Mouse (Mus musculus): Measurements from ENCODE around the gene Lsm10. TPM values are rescaled to one million over a fixed set of nuclear protein-coding genes. Genes with fewer than 3 reads are reported as not detected.
A peak's percentile ranks its signal among the peaks of the same experiment; 100 is the strongest.

Lsm10 gene
- total RNA-seq (2018; cell fraction: chromatin; rRNA removed), result 10 to 100 TPM in 18 of 26 experiments, 1 to 10 TPM in 8; 5.1 to 20.2 (median 12.4) TPM
- 10 to 100 TPM; 38.7 to 55.8 (median 46.8) TPM for total RNA-seq (2018; cell fraction: cytosol; rRNA removed)
- 10 to 100 TPM; 13.9 to 38.0 (median 27.4) TPM for total RNA-seq (2018; cell fraction: nucleus; rRNA removed)
- 32.0 to 47.2 TPM (median 38.4 TPM) in 3 replicates for polyA plus RNA-seq (2018)

GRCm38 (mm10) chr4:126096464-126097111, at the start of gene Lsm10:
Gene Lsm10, plus strand, starts transcription at chr4:126096623.
- Histone ChIP-seq H3K4me3 (ENCODE audit: inconsistent target) (peak within 1 kb of the TSS; percentile 83), H3K79me2 (ENCODE audit: inconsistent target) (peaks cover 51% of the 10 kb centered on the region), H3K36me3 (ENCODE audit: inconsistent target) (peaks cover 7% of the 10 kb centered on the region; the same call in 1 of the 2 replicates), H3K27ac (peak within 1 kb of the TSS; percentile 73)
- WGBS (ENCODE audit: missing documents), result under 1% methylated on average over 36 of the region's 37 CpGs

DNA sequence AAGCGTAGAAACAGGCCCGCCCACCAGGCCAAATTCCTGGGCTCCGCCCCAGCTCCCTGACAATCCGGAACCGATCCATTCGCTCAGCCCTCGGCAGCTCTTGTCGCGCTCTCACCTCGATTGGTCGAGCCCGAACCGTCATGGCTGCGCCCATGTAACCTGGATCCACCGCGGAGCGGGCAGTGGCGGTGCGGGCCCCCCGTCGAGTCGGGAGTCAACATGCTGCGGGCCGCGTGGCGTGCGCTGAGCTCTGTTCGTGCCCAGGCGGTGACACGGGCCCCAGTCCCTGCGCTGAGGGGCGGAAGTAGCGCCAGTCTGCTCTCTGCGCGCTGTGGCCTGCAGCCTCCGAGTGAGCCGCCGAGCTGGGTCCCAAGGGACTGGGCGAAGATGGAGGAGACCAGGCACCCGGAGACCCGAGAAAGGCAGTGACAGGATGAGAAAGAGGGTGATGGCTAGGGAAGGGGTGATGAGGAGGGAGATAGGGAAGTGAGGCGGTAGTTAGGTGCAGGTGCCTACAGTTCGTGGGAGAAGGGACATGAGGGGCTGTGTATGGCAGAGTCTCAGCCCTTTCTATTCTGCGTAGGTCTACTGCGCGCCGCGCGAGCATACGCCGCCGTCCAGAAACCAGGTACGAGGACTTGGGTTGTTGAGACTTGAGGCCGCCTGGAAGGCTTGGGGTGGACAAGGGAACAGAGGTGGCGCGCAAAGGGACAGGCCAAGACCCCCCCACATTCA, 49.4 kb upstream of the Lsm10 start, which contains the start of gene Mrps15:
Gene Mrps15 (plus strand): TSS at position 75 of the 735 bp plus-strand sequence.
- peak within 1 kb of the TSS; percentile 98 for H3K4me3 ChIP-seq (ENCODE audit: inconsistent target)
- H3K27ac ChIP-seq, result peak within 1 kb of the TSS; percentile 52
- H3K79me2 ChIP-seq (ENCODE audit: inconsistent target), result peaks cover 13% of the 10 kb centered on the region
- H3K36me3 ChIP-seq (ENCODE audit: inconsistent target), result peaks cover 26% of the 10 kb centered on the region; the same call in 1 of the 2 replicates
- 2% methylated on average over 56 of the region's 56 CpGs for WGBS (ENCODE audit: missing documents)

DNA sequence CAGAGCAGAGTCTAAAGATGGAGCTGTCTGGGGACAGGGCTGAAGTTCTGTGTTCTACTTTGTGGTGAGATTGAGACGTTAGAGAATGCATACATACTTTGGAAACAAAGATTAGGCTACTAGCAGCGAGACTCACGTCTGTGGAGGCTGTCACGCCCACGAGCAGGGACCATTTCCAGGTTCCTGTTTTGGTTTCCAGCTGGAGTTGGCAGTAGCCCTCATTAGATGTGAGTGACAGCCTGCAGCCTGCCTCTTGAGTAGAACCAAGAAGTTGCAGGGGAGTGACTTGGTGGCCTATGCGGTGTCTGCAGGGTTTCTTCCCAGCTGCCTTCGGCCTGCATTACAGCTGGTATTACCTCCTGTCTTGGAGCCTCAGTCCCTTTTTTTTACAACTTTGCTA, 44.8 kb upstream of the Lsm10 start:
- Histone ChIP-seq H3K4me3 (ENCODE audit: inconsistent target) (no peak overlapping the region), H3K36me3 (ENCODE audit: inconsistent target) (peaks cover 32% of the 10 kb centered on the region), H3K79me2 (ENCODE audit: inconsistent target) (peaks cover 13% of the 10 kb centered on the region), H3K27ac (no peak overlapping the region)
- WGBS (ENCODE audit: missing documents), result 43% methylated on average over 7 of the region's 7 CpGs

DNA sequence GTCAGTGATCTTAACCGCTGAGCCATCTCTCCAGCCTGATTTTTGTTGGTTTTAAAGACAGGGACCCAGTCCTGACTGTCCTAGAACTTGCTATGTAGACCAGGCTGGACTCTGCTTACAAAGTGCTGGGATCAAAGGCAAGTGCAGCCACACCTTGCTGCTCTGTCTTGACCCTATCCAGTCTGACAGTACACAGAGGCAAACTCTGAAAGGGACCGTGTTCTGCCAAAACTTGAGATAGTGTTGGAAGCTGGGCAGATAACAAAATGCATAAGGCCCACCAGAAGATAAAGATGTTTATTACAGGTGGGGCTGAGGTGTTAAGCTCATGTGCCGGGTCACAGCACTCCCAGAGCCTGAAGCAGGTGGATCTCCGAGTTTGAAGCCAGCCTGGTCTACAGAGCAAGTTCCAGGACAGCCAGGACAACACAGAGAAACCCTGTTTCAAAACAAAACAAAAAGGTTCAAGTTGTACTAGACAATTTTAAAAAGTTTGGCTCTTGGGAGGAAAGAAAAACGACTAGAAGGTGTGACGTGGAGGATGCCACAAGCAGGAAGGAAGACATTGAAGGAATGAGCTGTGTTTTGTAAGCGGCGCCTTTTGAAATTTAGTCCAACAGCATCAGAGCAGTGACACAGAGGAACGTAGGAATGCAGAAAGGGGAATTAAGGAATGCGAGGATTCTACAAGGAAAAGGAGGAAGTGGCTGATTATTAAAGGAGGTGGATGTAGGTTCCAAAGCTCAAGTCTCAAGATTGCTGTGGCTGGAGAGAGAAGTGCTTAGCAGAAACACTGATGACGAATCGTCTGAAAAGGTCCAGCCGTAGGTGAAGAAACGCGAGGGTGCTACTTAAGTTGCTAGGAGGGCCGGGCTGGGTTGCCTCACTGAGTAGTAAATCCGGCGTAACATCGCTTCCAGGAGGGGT, 39.0 kb upstream of the Lsm10 start:
- Histone ChIP-seq H3K27ac (peak overlapping the region; percentile 30), H3K4me3 (ENCODE audit: inconsistent target) (peak overlapping the region; percentile 74), H3K36me3 (ENCODE audit: inconsistent target) (peaks cover 20% of the 10 kb centered on the region), H3K79me2 (ENCODE audit: inconsistent target) (no peaks in the 10 kb centered on the region)
- 13% methylated on average over 19 of the region's 19 CpGs for WGBS (ENCODE audit: missing documents)

GRCm38 (mm10) chr4:126058134-126058996, 38.1 kb upstream of the Lsm10 start, which contains the start of gene Oscp1:
Gene Oscp1, plus strand, starts transcription at chr4:126058565.
- Histone ChIP-seq H3K79me2 (ENCODE audit: inconsistent target) (no peaks in the 10 kb centered on the region), H3K27ac (peak within 1 kb of the TSS; percentile 30), H3K4me3 (ENCODE audit: inconsistent target) (peak within 1 kb of the TSS; percentile 74), H3K36me3 (ENCODE audit: inconsistent target) (peaks cover 19% of the 10 kb centered on the region)
- 2% methylated on average over 54 of the region's 57 CpGs for WGBS (ENCODE audit: missing documents)

DNA sequence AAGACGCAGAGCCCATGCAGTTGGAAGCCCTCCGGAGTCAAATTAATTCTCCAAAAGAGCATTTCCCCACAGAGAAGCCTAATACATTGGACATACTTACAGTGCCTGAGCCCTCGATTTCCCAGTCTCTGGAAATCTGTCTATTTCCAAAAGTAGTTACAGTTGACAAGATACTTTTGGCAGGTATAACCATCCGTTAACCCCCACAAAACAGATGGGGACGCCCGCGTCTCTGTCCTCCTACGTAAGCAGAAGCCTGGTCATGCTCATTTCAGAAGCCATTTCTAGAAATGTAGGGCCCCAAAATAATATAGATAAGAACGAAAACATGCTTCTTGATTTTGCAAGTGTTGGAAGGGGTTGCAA, 37.4 kb upstream of the Lsm10 start:
- Histone ChIP-seq H3K4me3 (ENCODE audit: inconsistent target) (peak overlapping the region; percentile 74), H3K36me3 (ENCODE audit: inconsistent target) (peaks cover 13% of the 10 kb centered on the region), H3K79me2 (ENCODE audit: inconsistent target) (no peaks in the 10 kb centered on the region), H3K27ac (no peak overlapping the region)
- 64% methylated on average over 9 of the region's 9 CpGs for WGBS (ENCODE audit: missing documents)

DNA sequence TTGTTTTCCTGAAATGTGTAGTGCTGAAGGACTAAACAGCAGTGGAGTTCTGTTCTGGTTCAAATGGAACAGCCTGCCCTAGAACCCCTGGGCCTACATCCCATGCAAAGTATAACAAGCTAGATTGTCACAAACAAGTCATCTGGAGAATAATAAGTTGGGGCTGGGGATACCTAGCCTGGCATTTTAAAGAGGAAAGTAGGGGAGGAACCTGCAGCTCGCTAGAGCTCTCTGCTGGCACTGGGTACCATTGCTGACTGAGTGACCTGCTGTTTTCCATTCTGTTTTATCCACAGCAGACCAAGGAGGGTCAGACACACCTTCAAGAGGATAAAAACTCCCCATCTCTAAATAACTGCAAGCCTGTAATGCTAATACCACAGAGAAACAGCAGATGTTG, 33.6 kb upstream of the Lsm10 start:
- H3K27ac ChIP-seq, result no peak overlapping the region
- no peaks in the 10 kb centered on the region for H3K79me2 ChIP-seq (ENCODE audit: inconsistent target)
- no peak overlapping the region for H3K4me3 ChIP-seq (ENCODE audit: inconsistent target)
- H3K36me3 ChIP-seq (ENCODE audit: inconsistent target), result no peaks in the 10 kb centered on the region
- 54% methylated on average over 1 of the region's 1 CpGs for WGBS (ENCODE audit: missing documents)

GRCm38 (mm10) chr4:126065241-126065640, 31.2 kb upstream of the Lsm10 start:
- Histone ChIP-seq H3K27ac (no peak overlapping the region), H3K36me3 (ENCODE audit: inconsistent target) (no peaks in the 10 kb centered on the region), H3K79me2 (ENCODE audit: inconsistent target) (no peaks in the 10 kb centered on the region), H3K4me3 (ENCODE audit: inconsistent target) (no peak overlapping the region)
- WGBS (ENCODE audit: missing documents), result 46% methylated on average over 7 of the region's 7 CpGs

- Histone ChIP-seq H3K4me3 (ENCODE audit: inconsistent target) (no peak overlapping the region), H3K79me2 (ENCODE audit: inconsistent target) (no peaks in the 10 kb centered on the region), H3K27ac (no peak overlapping the region), H3K36me3 (ENCODE audit: inconsistent target) (no peaks in the 10 kb centered on the region)
- WGBS (ENCODE audit: missing documents), result 68% methylated on average over 15 of the region's 15 CpGs
These were observed 28.9 kb upstream of the Lsm10 start for GRCm38 (mm10) chr4:126067401-126068077.

DNA sequence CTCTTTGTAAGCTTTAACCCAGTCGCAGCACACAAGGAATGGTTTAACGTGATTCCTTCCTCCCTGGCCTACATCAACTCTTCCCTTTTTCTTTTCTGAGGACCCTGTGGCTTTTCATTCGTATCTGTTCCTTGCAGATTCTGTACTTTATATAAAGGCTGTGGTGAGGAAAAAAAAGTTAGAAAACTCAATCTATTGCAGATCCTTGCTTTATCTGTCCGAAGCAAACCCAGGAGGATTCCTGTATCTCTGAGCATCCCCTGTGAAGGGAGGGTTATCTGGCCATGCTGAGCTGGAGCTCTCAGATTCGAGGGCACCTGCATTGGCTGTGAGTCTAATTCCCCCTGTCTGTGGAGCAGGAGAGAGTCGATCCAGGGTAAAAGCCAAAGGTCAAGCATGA, 27.6 kb upstream of the Lsm10 start:
- Histone ChIP-seq H3K27ac (no peak overlapping the region), H3K79me2 (ENCODE audit: inconsistent target) (no peaks in the 10 kb centered on the region), H3K4me3 (ENCODE audit: inconsistent target) (no peak overlapping the region), H3K36me3 (ENCODE audit: inconsistent target) (no peaks in the 10 kb centered on the region)
- WGBS (ENCODE audit: missing documents), result 77% methylated on average over 6 of the region's 6 CpGs

DNA sequence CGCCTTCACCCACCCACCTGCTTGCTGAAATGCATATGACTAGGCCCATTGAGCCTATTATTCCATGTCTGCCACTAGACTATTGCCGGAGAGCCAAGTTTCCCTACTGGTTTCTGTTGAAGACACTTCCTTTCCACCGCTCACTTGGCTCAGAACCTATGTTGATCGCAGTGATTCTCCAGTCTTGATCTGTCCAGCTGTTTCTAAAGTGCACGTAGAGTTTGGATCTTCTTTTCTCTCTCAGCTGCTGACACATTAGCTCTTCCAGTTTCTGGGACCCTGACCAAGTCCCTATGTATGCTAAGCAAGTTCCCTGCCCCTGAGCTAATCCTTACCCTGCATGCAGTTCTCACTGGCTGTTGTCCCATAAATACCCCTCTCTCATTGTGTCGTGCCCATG, 18.6 kb upstream of the Lsm10 start:
- H3K79me2 ChIP-seq (ENCODE audit: inconsistent target), result no peaks in the 10 kb centered on the region
- no peaks in the 10 kb centered on the region for H3K36me3 ChIP-seq (ENCODE audit: inconsistent target)
- 91% methylated on average over 6 of the region's 6 CpGs for WGBS (ENCODE audit: missing documents)
- no peak overlapping the region for H3K27ac ChIP-seq
- H3K4me3 ChIP-seq (ENCODE audit: inconsistent target), result no peak overlapping the region

- H3K36me3 ChIP-seq (ENCODE audit: inconsistent target), result no peaks in the 10 kb centered on the region
- no peak overlapping the region for H3K4me3 ChIP-seq (ENCODE audit: inconsistent target)
- 88% methylated on average over 4 of the region's 4 CpGs for WGBS (ENCODE audit: missing documents)
- H3K79me2 ChIP-seq (ENCODE audit: inconsistent target), result no peaks in the 10 kb centered on the region
- H3K27ac ChIP-seq, result no peak overlapping the region
These were observed 17.2 kb upstream of the Lsm10 start for GRCm38 (mm10) chr4:126079266-126079665.

- H3K4me3 ChIP-seq (ENCODE audit: inconsistent target), result no peak overlapping the region
- no peaks in the 10 kb centered on the region for H3K79me2 ChIP-seq (ENCODE audit: inconsistent target)
- WGBS (ENCODE audit: missing documents), result 87% methylated on average over 1 of the region's 1 CpGs
- no peak overlapping the region for H3K27ac ChIP-seq
- H3K36me3 ChIP-seq (ENCODE audit: inconsistent target), result no peaks in the 10 kb centered on the region
These were observed 14.8 kb upstream of the Lsm10 start for GRCm38 (mm10) chr4:126081601-126082000.
